Mouse (Mus musculus): ENCODE results near the gene 5330417C22Rik. TPM values are rescaled to one million over a fixed set of nuclear protein-coding genes. Genes with fewer than 3 reads are reported as not detected.
"Not testable (repeated sequence)": the region's sequence is repeated elsewhere in the genome, so short reads cannot be mapped to it uniquely, and the experiment has no call there.

The 5330417C22Rik gene
- polyA plus RNA-seq (2014; fragmentation: Nextera tagmentation; extraction: Ambion mirVana) = 3.0 and 3.5 TPM in 2 replicates

- H3K4me3 ChIP-seq (ENCODE audit: low read depth, low read length) = peak within 1 kb of the TSS; percentile 35
- H3K36me3 ChIP-seq (ENCODE audit: control insufficient read depth, insufficient read depth, low read length) = no peaks in the 10 kb centered on the region
- H3K27me3 ChIP-seq (ENCODE audit: control insufficient read depth, insufficient read depth, low read length) = peaks cover 7% of the 10 kb centered on the region; the same call in 1 of the 2 replicates
- peak within 1 kb of the TSS; percentile 35; the same call in 1 of the 2 replicates for H3K9ac ChIP-seq (ENCODE audit: low read depth, low read length)
- WGBS = 3% methylated on average over 35 of the region's 35 CpGs
- ATAC-seq (ENCODE audit: low FRiP score) (peak; percentile 85), DNase-seq (ENCODE audit: low spot score) (peak; percentile 67)
- H3K9me3 ChIP-seq (ENCODE audit: control insufficient read depth, low read length) = no peaks in the 10 kb centered on the region
- peak within 1 kb of the TSS; percentile 60 for H3K4me2 ChIP-seq (replicated peaks; ENCODE audit: low read depth, low read length)
- no peak within 1 kb of the TSS for H3K27ac ChIP-seq (ENCODE audit: low read depth, low read length)
- H3K4me1 ChIP-seq (replicated peaks; ENCODE audit: control insufficient read depth, insufficient read depth, low read length) = 0 out of 2 replicates have a peak, but pooled peaks cover 2% of the 10 kb centered on the region
Measured at GRCm38 (mm10) chr3:108536517-108537260, at the start of gene 5330417C22Rik. Gene 5330417C22Rik, minus strand, starts transcription at chr3:108536536.

GRCm38 (mm10) chr3:108584580-108584979, 48.2 kb upstream of the 5330417C22Rik start:
- H3K36me3 ChIP-seq (ENCODE audit: control insufficient read depth, insufficient read depth, low read length) = no peaks in the 10 kb centered on the region
- DNase-seq (ENCODE audit: low spot score) (no peak), ATAC-seq (ENCODE audit: low FRiP score) (no peak)
- no peak overlapping the region for H3K4me3 ChIP-seq (ENCODE audit: low read depth, low read length)
- no peak overlapping the region for H3K27ac ChIP-seq (ENCODE audit: low read depth, low read length)
- H3K9ac ChIP-seq (ENCODE audit: low read depth, low read length) = no peak overlapping the region
- 89% methylated on average over 4 of the region's 4 CpGs for WGBS
- no peak overlapping the region for H3K4me2 ChIP-seq (replicated peaks; ENCODE audit: low read depth, low read length)
- H3K27me3 ChIP-seq (ENCODE audit: control insufficient read depth, insufficient read depth, low read length) = no peaks in the 10 kb centered on the region
- H3K9me3 ChIP-seq (ENCODE audit: control insufficient read depth, low read length) = no peaks in the 10 kb centered on the region
- H3K4me1 ChIP-seq (replicated peaks; ENCODE audit: control insufficient read depth, insufficient read depth, low read length) = no peaks in the 10 kb centered on the region

DNA sequence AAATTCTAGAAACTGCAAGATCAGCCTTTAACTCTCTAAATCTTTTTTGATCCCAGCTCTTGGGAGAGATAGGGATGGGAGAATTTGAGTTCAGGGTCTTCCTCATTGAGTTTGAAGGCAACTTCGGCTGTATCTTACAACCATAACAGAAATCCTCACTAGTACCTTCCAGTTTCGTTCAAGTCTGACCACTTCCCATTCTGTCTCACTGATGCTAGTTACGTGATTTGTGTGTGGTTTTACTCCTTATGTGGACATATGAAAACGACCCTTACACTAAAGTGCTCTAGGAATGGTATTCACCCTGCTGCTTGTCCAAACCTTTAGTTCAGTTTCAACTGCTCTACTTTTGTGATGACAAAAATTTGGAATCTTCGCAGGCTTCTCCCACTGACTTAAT, 37.7 kb upstream of the 5330417C22Rik start:
- Histone ChIP-seq H3K36me3 (ENCODE audit: control insufficient read depth, insufficient read depth, low read length) (0 out of 2 replicates have a peak, but pooled peaks cover 3% of the 10 kb centered on the region), H3K4me3 (ENCODE audit: low read depth, low read length) (no peak overlapping the region), H3K27ac (ENCODE audit: low read depth, low read length) (no peak overlapping the region), H3K4me1 (replicated peaks; ENCODE audit: control insufficient read depth, insufficient read depth, low read length) (peaks cover 3% of the 10 kb centered on the region; the same call in 1 of the 2 replicates), H3K9ac (ENCODE audit: low read depth, low read length) (no peak overlapping the region), H3K27me3 (ENCODE audit: control insufficient read depth, insufficient read depth, low read length) (no peaks in the 10 kb centered on the region), H3K9me3 (ENCODE audit: control insufficient read depth, low read length) (no peaks in the 10 kb centered on the region), H3K4me2 (replicated peaks; ENCODE audit: low read depth, low read length) (no peak overlapping the region)
- 85% methylated on average over 5 of the region's 5 CpGs for WGBS
- ATAC-seq (ENCODE audit: low FRiP score) = no peak
- no peak for DNase-seq (ENCODE audit: low spot score)

GRCm38 (mm10) chr3:108572309-108573010, 36.1 kb upstream of the 5330417C22Rik start:
- H3K27ac ChIP-seq (ENCODE audit: low read depth, low read length) = no peak overlapping the region

DNA sequence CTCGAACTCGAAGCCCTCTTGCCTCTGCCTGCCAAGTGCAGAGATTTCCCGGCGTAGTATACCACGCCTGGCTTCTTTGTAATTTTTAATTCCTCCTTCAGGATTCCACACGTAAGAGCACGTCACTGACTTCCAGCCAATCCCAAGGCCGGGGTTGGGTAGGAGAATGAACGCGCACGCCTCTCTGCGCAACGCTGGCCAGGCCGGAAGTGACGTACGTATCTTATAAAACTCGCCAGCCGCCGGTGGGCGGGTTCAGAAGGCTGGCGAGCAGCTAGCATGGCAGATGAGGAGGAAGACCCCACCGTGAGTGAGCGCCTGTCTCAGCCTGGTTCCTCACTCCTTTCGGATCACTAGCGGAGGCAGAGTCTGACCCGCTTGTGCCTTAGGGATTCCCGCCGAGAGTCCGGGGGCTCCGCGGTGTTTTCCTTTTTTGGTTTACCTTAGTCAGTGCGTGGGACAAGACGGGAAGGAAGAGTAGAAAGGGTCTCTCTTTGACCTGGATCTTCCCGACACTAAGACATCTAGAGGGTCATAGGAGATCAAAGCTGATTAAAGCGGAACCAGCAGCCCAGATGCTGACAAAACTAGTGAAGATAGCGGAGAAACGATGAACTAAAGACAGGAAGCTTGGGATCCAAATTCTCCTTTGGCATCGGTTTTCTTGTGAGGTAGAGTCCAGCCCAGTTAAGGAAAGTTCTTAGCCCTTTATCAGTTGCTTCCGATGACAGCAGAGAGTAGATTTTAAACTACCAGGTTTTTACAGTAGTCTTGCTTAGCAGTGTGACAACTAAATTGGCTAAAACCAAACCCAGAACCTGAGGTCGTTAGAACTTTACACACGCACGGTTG, 35.3 kb upstream of the 5330417C22Rik start, which contains the start of gene Taf13:
TSS of gene Taf13 (plus strand) at position 256 of the 852 bp plus-strand sequence.
- Histone ChIP-seq H3K4me1 (replicated peaks; ENCODE audit: control insufficient read depth, insufficient read depth, low read length) (peaks cover 3% of the 10 kb centered on the region; the same call in 1 of the 2 replicates), H3K27ac (ENCODE audit: low read depth, low read length) (peak within 1 kb of the TSS; percentile 60), H3K4me3 (ENCODE audit: low read depth, low read length) (peak within 1 kb of the TSS; percentile 70), H3K27me3 (ENCODE audit: control insufficient read depth, insufficient read depth, low read length) (no peaks in the 10 kb centered on the region), H3K9ac (ENCODE audit: low read depth, low read length) (peak within 1 kb of the TSS; percentile 80), H3K36me3 (ENCODE audit: control insufficient read depth, insufficient read depth, low read length) (0 out of 2 replicates have a peak, but pooled peaks cover 3% of the 10 kb centered on the region), H3K9me3 (ENCODE audit: control insufficient read depth, low read length) (no peaks in the 10 kb centered on the region), H3K4me2 (replicated peaks; ENCODE audit: low read depth, low read length) (peak within 1 kb of the TSS; percentile 64)
- ATAC-seq (ENCODE audit: low FRiP score) (peak; percentile 94), DNase-seq (ENCODE audit: low spot score) (peak; percentile 98)
- 3% methylated on average over 42 of the region's 42 CpGs for WGBS

More at GRCm38 (mm10) chr3:108572309-108573010, 36.1 kb upstream of the 5330417C22Rik start:
- Histone ChIP-seq H3K36me3 (ENCODE audit: control insufficient read depth, insufficient read depth, low read length) (0 out of 2 replicates have a peak, but pooled peaks cover 3% of the 10 kb centered on the region), H3K4me3 (ENCODE audit: low read depth, low read length) (peak overlapping the region; percentile 70), H3K27me3 (ENCODE audit: control insufficient read depth, insufficient read depth, low read length) (no peaks in the 10 kb centered on the region), H3K4me1 (replicated peaks; ENCODE audit: control insufficient read depth, insufficient read depth, low read length) (peaks cover 3% of the 10 kb centered on the region; the same call in 1 of the 2 replicates), H3K4me2 (replicated peaks; ENCODE audit: low read depth, low read length) (peak overlapping the region; percentile 64), H3K9me3 (ENCODE audit: control insufficient read depth, low read length) (no peaks in the 10 kb centered on the region), H3K9ac (ENCODE audit: low read depth, low read length) (peak overlapping the region; percentile 80)
- ATAC-seq (ENCODE audit: low FRiP score) (no peak), DNase-seq (ENCODE audit: low spot score) (no peak)
- WGBS = 49% methylated on average over 18 of the region's 18 CpGs

- peaks cover 3% of the 10 kb centered on the region; the same call in 1 of the 2 replicates for H3K4me1 ChIP-seq (replicated peaks; ENCODE audit: control insufficient read depth, insufficient read depth, low read length)
- peak overlapping the region; percentile 70 for H3K4me3 ChIP-seq (ENCODE audit: low read depth, low read length)
- WGBS = 88% methylated on average over 14 of the region's 14 CpGs
- H3K4me2 ChIP-seq (replicated peaks; ENCODE audit: low read depth, low read length) = peak overlapping the region; percentile 64
- no peak for ATAC-seq (ENCODE audit: low FRiP score)
- H3K27me3 ChIP-seq (ENCODE audit: control insufficient read depth, insufficient read depth, low read length) = no peaks in the 10 kb centered on the region
- DNase-seq (ENCODE audit: low spot score) = no peak
- no peaks in the 10 kb centered on the region for H3K9me3 ChIP-seq (ENCODE audit: control insufficient read depth, low read length)
- no peak overlapping the region for H3K9ac ChIP-seq (ENCODE audit: low read depth, low read length)
- 0 out of 2 replicates have a peak, but pooled peaks cover 3% of the 10 kb centered on the region for H3K36me3 ChIP-seq (ENCODE audit: control insufficient read depth, insufficient read depth, low read length)
- no peak overlapping the region for H3K27ac ChIP-seq (ENCODE audit: low read depth, low read length)
Measured at GRCm38 (mm10) chr3:108570813-108571212, 34.5 kb upstream of the 5330417C22Rik start.

GRCm38 (mm10) chr3:108569636-108570035, 33.3 kb upstream of the 5330417C22Rik start:
- WGBS = 50% methylated on average over 2 of the region's 3 CpGs
- not testable (repeated sequence) for H3K9me3 ChIP-seq (ENCODE audit: control insufficient read depth, low read length); H3K27me3 ChIP-seq (ENCODE audit: control insufficient read depth, insufficient read depth, low read length); H3K4me2 ChIP-seq (replicated peaks; ENCODE audit: low read depth, low read length); ATAC-seq (ENCODE audit: low FRiP score); H3K9ac ChIP-seq (ENCODE audit: low read depth, low read length); DNase-seq (ENCODE audit: low spot score); H3K4me3 ChIP-seq (ENCODE audit: low read depth, low read length); H3K27ac ChIP-seq (ENCODE audit: low read depth, low read length); H3K4me1 ChIP-seq (replicated peaks; ENCODE audit: control insufficient read depth, insufficient read depth, low read length); H3K36me3 ChIP-seq (ENCODE audit: control insufficient read depth, insufficient read depth, low read length)

Measured in hindbrain, embryonic 11.5 days (tissue).